Mouse (Mus musculus) forebrain, embryonic 14.5 days (tissue): ENCODE measurements around the gene Bcl2. TPM values are rescaled to one million over a fixed set of nuclear protein-coding genes. Genes with fewer than 3 reads are reported as not detected.

Source experiments
- ATAC-seq: fragments of 200-750 bp; cut with Nextera tagmentation; 2 replicates; pipeline ENCODE4 v1.8.0; 2017; ENCODE audit warnings: mild to moderate bottlenecking, moderate library complexity
- DNase-seq: peaks from one replicate; pipeline ENCODE4 v3.0.0-alpha.2; 2015; ENCODE audit warnings: low spot score
- H3K27ac ChIP-seq: fragments of 300-500 bp; sonication (generic); 2 replicates; pipeline ENCODE4 v1.5.1; 2014; ENCODE audit warnings: low read depth, mild to moderate bottlenecking, control low read depth, low read length, moderate library complexity
- H3K27me3 ChIP-seq: fragments of 300-500 bp; sonication (generic); replicated peaks from 2 replicates; pipeline ENCODE4 v1.6.1; 2014; ENCODE audit warnings: low read length, control low read depth, mixed read lengths; ENCODE audit not compliant: control insufficient read depth, insufficient read depth
- H3K36me3 ChIP-seq: fragments of 300-500 bp; sonication (generic); 2 replicates; pipeline ENCODE4 v1.6.1; 2014; ENCODE audit warnings: low read length, control low read depth; ENCODE audit not compliant: control insufficient read depth, insufficient read depth
- H3K4me1 ChIP-seq: fragments of 300-500 bp; sonication (generic); 2 replicates; pipeline ENCODE4 v1.6.1; 2014; ENCODE audit warnings: antibody characterized with exemption, low read length, control low read depth; ENCODE audit not compliant: control insufficient read depth, insufficient read depth
- H3K4me2 ChIP-seq: fragments of 300-500 bp; sonication (generic); 2 replicates; pipeline ENCODE4 v1.6.1; 2014; ENCODE audit warnings: mild to moderate bottlenecking, control low read depth, low read length
- H3K4me3 ChIP-seq: fragments of 300-500 bp; sonication (generic); 2 replicates; pipeline ENCODE4 v1.5.1; 2014; ENCODE audit warnings: low read depth, low read length, control low read depth
- H3K9ac ChIP-seq: fragments of 300-500 bp; sonication (generic); 2 replicates; pipeline ENCODE4 v1.6.1; 2014; ENCODE audit warnings: mild to moderate bottlenecking, low read length, control low read depth, moderate library complexity
- H3K9me3 ChIP-seq: fragments of 300-500 bp; sonication (generic); replicated peaks from 2 replicates; pipeline ENCODE4 v1.6.1; 2016; ENCODE audit warnings: low read length, control low read depth, mixed read lengths; ENCODE audit not compliant: control insufficient read depth
- WGBS: fragments of 180-500 bp; shearing (Covaris S2); extraction: QIAGEN DNeasy Blood & Tissue Kit; methylation state at CpG from one replicate; pipeline ENCODE4 v1.1.7; 2014; 5-methylcytosine and 5-hydroxymethylcytosine counted together
- microRNA-seq: library from miRNA; unstranded; fragments of <30 nt; microRNA quantifications from one replicate; pipeline ENCODE4, GENCODE M21; 2016
- polyA plus RNA-seq: library from polyadenylated mRNA; unstranded; fragments of >200 nt; fragmentation: Nextera tagmentation; extraction: Ambion mirVana; gene quantifications from 2 replicates; pipeline ENCODE4 v1.2.1, GENCODE M21; 2014

Gene Bcl2
- polyA plus RNA-seq, 1 experiment from 2014 or later = 5.3 TPM

GRCm38 (mm10) chr1:106497999-106498398, 216.1 kb downstream of the Bcl2 start:
- H3K4me3 ChIP-seq = no peak overlapping the region
- no peaks in the 10 kb centered on the region for H3K27me3 ChIP-seq
- no peak overlapping the region for H3K9ac ChIP-seq
- ATAC-seq = peak; percentile 52; the same call in 1 of the 2 replicates
- H3K36me3 ChIP-seq = no peaks in the 10 kb centered on the region
- H3K9me3 ChIP-seq = no peaks in the 10 kb centered on the region
- no peaks in the 10 kb centered on the region; the same call in 1 of the 2 replicates for H3K4me1 ChIP-seq
- H3K4me2 ChIP-seq = no peak overlapping the region
- H3K27ac ChIP-seq = no peak overlapping the region
- DNase-seq = peak; percentile 49
- 49% methylated on average over 2 of the region's 2 CpGs for WGBS

Small RNAs within 50 kb of the gene (microRNA-seq; reads per million reads assigned to microRNA genes)
- gene Mir3473f = not detected

Other genes starting within 250 kb of the Bcl2 start
- gene Kdsr, start 45.5 kb upstream of the Bcl2 start, polyA plus RNA-seq = 13.7 and 15.8 TPM in 2 replicates
- 44.0 and 48.6 TPM in 2 replicates for gene Vps4b, start 82.5 kb upstream of the Bcl2 start, polyA plus RNA-seq
- gene Serpinb5, start 146.9 kb upstream of the Bcl2 start, polyA plus RNA-seq = not detected in 2 replicates
- not detected in 2 replicates for gene Serpinb12, start 220.2 kb upstream of the Bcl2 start, polyA plus RNA-seq